Mouse (Mus musculus): ENCODE results near the gene Car6. TPM values are rescaled to one million over a fixed set of nuclear protein-coding genes. Genes with fewer than 3 reads are reported as not detected.

The Car6 gene
- polyA plus RNA-seq, 1 experiment from 2014 or later: 0.09 TPM

DNA sequence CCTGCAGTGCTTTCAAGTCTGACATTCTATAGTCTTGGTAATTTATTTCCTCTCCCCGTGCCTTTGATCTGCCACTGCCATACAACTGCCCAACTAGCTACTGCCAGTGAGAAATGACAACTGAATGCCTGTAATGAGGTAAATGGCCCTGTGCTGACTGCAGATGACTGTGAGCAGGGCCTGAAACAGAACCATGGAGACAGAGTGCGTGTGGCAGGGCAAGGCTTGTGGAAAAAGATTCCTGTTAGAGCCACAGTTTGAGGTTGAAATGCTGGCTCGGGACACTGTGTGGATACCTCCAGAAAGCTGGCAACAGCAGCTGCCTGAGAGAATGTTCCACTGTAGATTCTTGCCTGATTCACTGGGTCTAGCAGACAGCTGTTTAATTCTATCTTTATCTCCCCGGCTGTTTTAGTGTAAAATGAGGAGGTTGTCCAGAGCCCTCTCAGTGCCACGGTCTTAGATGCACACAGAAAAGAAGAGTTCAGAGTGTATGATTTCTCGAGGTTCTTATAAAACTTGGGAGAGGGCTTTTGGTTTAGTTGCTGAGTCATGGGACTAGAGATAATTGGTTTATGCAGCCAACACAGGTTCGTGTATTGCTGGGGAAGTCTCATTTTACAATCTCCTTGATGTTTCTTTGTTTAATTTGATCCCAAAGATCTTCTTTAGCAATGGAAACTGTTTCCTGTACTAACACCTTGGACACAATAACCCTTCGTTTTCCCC lies 33.6 kb upstream of the Car6 start:
- Histone ChIP-seq H3K27ac (replicated peaks; ENCODE audit: low read depth, low read length) (peak overlapping the region; percentile 64; the same call in 1 of the 2 replicates), H3K9me3 (ENCODE audit: control insufficient read depth, low read length) (no peaks in the 10 kb centered on the region), H3K36me3 (ENCODE audit: control insufficient read depth, insufficient read depth, low read length) (peaks cover 3% of the 10 kb centered on the region; the same call in 1 of the 2 replicates), H3K9ac (ENCODE audit: low read length) (0 out of 2 replicates have a peak overlapping the region, but pooled peaks have one; percentile 3), H3K4me2 (ENCODE audit: low read depth, severe bottlenecking) (no peak overlapping the region), H3K4me1 (ENCODE audit: control insufficient read depth, insufficient read depth, low read length) (peaks cover 32% of the 10 kb centered on the region), H3K4me3 (ENCODE audit: low read depth, low read length) (no peak overlapping the region), H3K27me3 (ENCODE audit: control insufficient read depth, insufficient read depth, low read length) (no peaks in the 10 kb centered on the region)
- ATAC-seq (ENCODE audit: insufficient number of reproducible peaks, low FRiP score, low TSS enrichment, low read depth) (no peak), DNase-seq (ENCODE audit: low spot score) (no peak)
- 27% methylated on average over 8 of the region's 8 CpGs for WGBS

GRCm38 (mm10) chr4:150231871-150232270 lies 30.7 kb upstream of the Car6 start:
- DNase-seq (ENCODE audit: low spot score) (no peak), ATAC-seq (ENCODE audit: insufficient number of reproducible peaks, low FRiP score, low TSS enrichment, low read depth) (no peak)
- H3K4me3 ChIP-seq (ENCODE audit: low read depth, low read length): no peak overlapping the region
- H3K36me3 ChIP-seq (ENCODE audit: control insufficient read depth, insufficient read depth, low read length): no peaks in the 10 kb centered on the region
- H3K9ac ChIP-seq (ENCODE audit: low read length): no peak overlapping the region
- 51% methylated on average over 8 of the region's 8 CpGs for WGBS
- H3K9me3 ChIP-seq (ENCODE audit: control insufficient read depth, low read length): no peaks in the 10 kb centered on the region
- H3K27ac ChIP-seq (replicated peaks; ENCODE audit: low read depth, low read length): no peak overlapping the region
- no peaks in the 10 kb centered on the region for H3K27me3 ChIP-seq (ENCODE audit: control insufficient read depth, insufficient read depth, low read length)
- no peak overlapping the region for H3K4me2 ChIP-seq (ENCODE audit: low read depth, severe bottlenecking)
- H3K4me1 ChIP-seq (ENCODE audit: control insufficient read depth, insufficient read depth, low read length): peaks cover 27% of the 10 kb centered on the region

DNA sequence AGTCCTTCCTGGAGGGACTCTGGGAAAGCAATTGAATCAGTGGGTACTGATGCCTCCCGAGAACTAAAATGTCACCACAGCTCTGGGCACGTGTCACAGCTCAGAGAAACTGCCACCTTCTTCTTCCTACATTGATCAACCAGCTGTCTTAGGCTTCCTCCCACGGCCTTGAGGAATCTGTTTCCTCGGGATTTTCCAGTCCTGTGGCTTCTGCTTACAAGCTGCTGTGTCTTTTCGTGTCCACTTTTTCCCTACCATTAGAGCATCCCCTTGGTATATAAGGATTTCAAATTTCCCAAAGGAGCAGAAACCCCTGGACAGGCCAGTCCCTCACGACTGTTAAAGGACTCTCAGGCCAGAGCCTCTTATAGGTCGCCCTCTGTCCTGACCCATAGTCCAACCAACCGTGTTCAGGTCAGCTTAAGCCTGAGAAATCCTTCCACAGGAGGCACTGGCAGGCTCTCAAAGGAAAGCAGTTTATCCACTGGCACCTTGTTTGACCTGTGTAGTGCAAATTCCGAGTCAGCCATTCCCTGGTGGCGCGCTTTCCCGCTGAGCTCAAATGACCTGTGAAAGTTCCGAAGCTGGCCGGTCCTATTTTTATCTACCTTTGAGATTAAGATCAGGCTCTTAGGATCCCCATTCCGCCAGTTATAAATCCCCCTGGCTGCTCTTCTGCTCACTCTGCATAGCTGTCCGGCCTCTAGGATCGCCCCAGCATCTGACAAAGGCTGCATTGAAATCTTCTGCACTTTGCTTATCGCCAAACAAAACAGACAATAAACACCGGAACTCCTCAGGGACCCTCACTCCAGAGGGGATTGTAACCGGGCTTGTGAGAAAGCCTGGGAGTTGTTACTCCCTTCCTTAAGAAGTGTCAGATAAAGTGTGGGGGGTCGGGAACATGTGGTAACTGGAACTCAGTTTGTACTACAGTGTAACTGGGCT lies 29.6 kb upstream of the Car6 start:
- 5% methylated on average over 21 of the region's 21 CpGs for WGBS
- ATAC-seq (ENCODE audit: insufficient number of reproducible peaks, low FRiP score, low TSS enrichment, low read depth) (no peak), DNase-seq (ENCODE audit: low spot score) (no peak)
- no peaks in the 10 kb centered on the region for H3K27me3 ChIP-seq (ENCODE audit: control insufficient read depth, insufficient read depth, low read length)
- no peaks in the 10 kb centered on the region for H3K36me3 ChIP-seq (ENCODE audit: control insufficient read depth, insufficient read depth, low read length)
- no peak overlapping the region for H3K4me3 ChIP-seq (ENCODE audit: low read depth, low read length)
- H3K4me1 ChIP-seq (ENCODE audit: control insufficient read depth, insufficient read depth, low read length): peaks cover 27% of the 10 kb centered on the region
- no peak overlapping the region; the same call in 1 of the 2 replicates for H3K4me2 ChIP-seq (ENCODE audit: low read depth, severe bottlenecking)
- no peak overlapping the region for H3K9ac ChIP-seq (ENCODE audit: low read length)
- H3K9me3 ChIP-seq (ENCODE audit: control insufficient read depth, low read length): no peaks in the 10 kb centered on the region
- H3K27ac ChIP-seq (replicated peaks; ENCODE audit: low read depth, low read length): peak overlapping the region; percentile 67; the same call in 1 of the 2 replicates

- H3K4me2 ChIP-seq (ENCODE audit: low read depth, severe bottlenecking): no peak overlapping the region
- ATAC-seq (ENCODE audit: insufficient number of reproducible peaks, low FRiP score, low TSS enrichment, low read depth) (no peak), DNase-seq (ENCODE audit: low spot score) (no peak)
- H3K27me3 ChIP-seq (ENCODE audit: control insufficient read depth, insufficient read depth, low read length): no peaks in the 10 kb centered on the region
- H3K4me1 ChIP-seq (ENCODE audit: control insufficient read depth, insufficient read depth, low read length): peaks cover 27% of the 10 kb centered on the region
- no peak overlapping the region for H3K27ac ChIP-seq (replicated peaks; ENCODE audit: low read depth, low read length)
- 18% methylated on average over 8 of the region's 15 CpGs for WGBS
- no peaks in the 10 kb centered on the region for H3K36me3 ChIP-seq (ENCODE audit: control insufficient read depth, insufficient read depth, low read length)
- no peak overlapping the region for H3K9ac ChIP-seq (ENCODE audit: low read length)
- H3K4me3 ChIP-seq (ENCODE audit: low read depth, low read length): no peak overlapping the region
- no peaks in the 10 kb centered on the region for H3K9me3 ChIP-seq (ENCODE audit: control insufficient read depth, low read length)
Measured at GRCm38 (mm10) chr4:150229747-150230390, 28.7 kb upstream of the Car6 start.

DNA sequence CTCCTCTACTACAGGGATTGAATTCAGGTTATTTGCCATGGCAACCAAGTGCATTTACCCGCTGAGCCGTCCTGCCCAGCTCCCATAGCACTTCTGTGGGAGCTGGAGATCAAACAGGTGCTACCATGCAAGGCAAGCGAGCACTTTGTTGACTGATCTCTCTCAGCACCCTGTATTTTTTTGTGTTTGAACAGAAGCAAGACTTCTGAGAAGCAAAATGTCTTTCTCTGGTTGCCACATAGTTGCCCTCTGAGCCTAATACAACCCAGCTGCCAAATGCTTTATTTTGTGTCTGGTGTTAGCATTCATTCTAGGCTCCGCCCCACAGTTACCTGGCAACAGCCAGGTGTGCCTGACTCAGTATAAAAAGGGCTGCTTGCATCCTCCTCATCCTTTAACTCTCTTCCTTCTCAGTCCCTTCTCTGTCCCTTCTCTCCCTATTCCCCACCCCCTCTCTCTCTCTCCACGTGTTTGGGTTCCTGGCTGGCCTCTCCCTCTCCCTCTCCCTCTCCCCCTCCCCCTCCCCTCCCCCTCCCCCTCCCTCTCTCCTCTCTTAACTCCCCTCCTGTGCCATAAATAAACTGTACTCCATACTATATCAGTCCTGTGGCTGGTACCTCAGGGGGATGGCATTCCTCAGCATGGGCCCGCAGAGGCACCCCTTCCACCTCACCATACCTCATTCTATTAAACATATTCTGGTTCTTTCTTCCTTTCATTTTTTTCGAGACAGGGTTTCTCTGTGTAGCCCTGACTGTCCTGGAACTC lies 27.6 kb upstream of the Car6 start:
- no peak overlapping the region for H3K4me3 ChIP-seq (ENCODE audit: low read depth, low read length)
- 37% methylated on average over 7 of the region's 7 CpGs for WGBS
- no peak overlapping the region for H3K4me2 ChIP-seq (ENCODE audit: low read depth, severe bottlenecking)
- H3K4me1 ChIP-seq (ENCODE audit: control insufficient read depth, insufficient read depth, low read length): peaks cover 25% of the 10 kb centered on the region
- no peaks in the 10 kb centered on the region for H3K36me3 ChIP-seq (ENCODE audit: control insufficient read depth, insufficient read depth, low read length)
- H3K27ac ChIP-seq (replicated peaks; ENCODE audit: low read depth, low read length): no peak overlapping the region
- ATAC-seq (ENCODE audit: insufficient number of reproducible peaks, low FRiP score, low TSS enrichment, low read depth): no peak
- no peaks in the 10 kb centered on the region for H3K27me3 ChIP-seq (ENCODE audit: control insufficient read depth, insufficient read depth, low read length)
- no peaks in the 10 kb centered on the region for H3K9me3 ChIP-seq (ENCODE audit: control insufficient read depth, low read length)
- H3K9ac ChIP-seq (ENCODE audit: low read length): no peak overlapping the region
- DNase-seq (ENCODE audit: low spot score): no peak

GRCm38 (mm10) chr4:150226818-150227688 lies 25.9 kb upstream of the Car6 start:
- Histone ChIP-seq H3K36me3 (ENCODE audit: control insufficient read depth, insufficient read depth, low read length) (no peaks in the 10 kb centered on the region), H3K9ac (ENCODE audit: low read length) (no peak overlapping the region), H3K9me3 (ENCODE audit: control insufficient read depth, low read length) (no peaks in the 10 kb centered on the region), H3K27me3 (ENCODE audit: control insufficient read depth, insufficient read depth, low read length) (no peaks in the 10 kb centered on the region), H3K4me1 (ENCODE audit: control insufficient read depth, insufficient read depth, low read length) (peaks cover 24% of the 10 kb centered on the region), H3K4me3 (ENCODE audit: low read depth, low read length) (no peak overlapping the region), H3K27ac (replicated peaks; ENCODE audit: low read depth, low read length) (no peak overlapping the region), H3K4me2 (ENCODE audit: low read depth, severe bottlenecking) (no peak overlapping the region)
- DNase-seq (ENCODE audit: low spot score) (no peak), ATAC-seq (ENCODE audit: insufficient number of reproducible peaks, low FRiP score, low TSS enrichment, low read depth) (no peak)
- 70% methylated on average over 7 of the region's 7 CpGs for WGBS

GRCm38 (mm10) chr4:150225700-150226099 lies 24.6 kb upstream of the Car6 start:
- H3K4me3 ChIP-seq (ENCODE audit: low read depth, low read length): no peak overlapping the region
- no peak for ATAC-seq (ENCODE audit: insufficient number of reproducible peaks, low FRiP score, low TSS enrichment, low read depth)
- no peak overlapping the region for H3K4me2 ChIP-seq (ENCODE audit: low read depth, severe bottlenecking)
- no peaks in the 10 kb centered on the region for H3K27me3 ChIP-seq (ENCODE audit: control insufficient read depth, insufficient read depth, low read length)
- H3K4me1 ChIP-seq (ENCODE audit: control insufficient read depth, insufficient read depth, low read length): peaks cover 12% of the 10 kb centered on the region
- DNase-seq (ENCODE audit: low spot score): no peak
- WGBS: 94% methylated on average over 1 of the region's 1 CpGs
- no peaks in the 10 kb centered on the region for H3K36me3 ChIP-seq (ENCODE audit: control insufficient read depth, insufficient read depth, low read length)
- H3K9ac ChIP-seq (ENCODE audit: low read length): no peak overlapping the region
- H3K9me3 ChIP-seq (ENCODE audit: control insufficient read depth, low read length): no peaks in the 10 kb centered on the region
- H3K27ac ChIP-seq (replicated peaks; ENCODE audit: low read depth, low read length): no peak overlapping the region

Data from limb, embryonic 11.5 days (tissue).